Mouse (Mus musculus) embryo, embryonic 11.5 days (tissue): ENCODE measurements around the gene Btbd9.
A peak's percentile ranks its signal among the peaks of the same experiment; 100 is the strongest.

Source experiments
- DNase-seq: peaks from one replicate; pipeline ENCODE4 v3.0.0-alpha.2; 2012; ENCODE audit warnings: low read depth, low spot score

Btbd9 gene

DNA sequence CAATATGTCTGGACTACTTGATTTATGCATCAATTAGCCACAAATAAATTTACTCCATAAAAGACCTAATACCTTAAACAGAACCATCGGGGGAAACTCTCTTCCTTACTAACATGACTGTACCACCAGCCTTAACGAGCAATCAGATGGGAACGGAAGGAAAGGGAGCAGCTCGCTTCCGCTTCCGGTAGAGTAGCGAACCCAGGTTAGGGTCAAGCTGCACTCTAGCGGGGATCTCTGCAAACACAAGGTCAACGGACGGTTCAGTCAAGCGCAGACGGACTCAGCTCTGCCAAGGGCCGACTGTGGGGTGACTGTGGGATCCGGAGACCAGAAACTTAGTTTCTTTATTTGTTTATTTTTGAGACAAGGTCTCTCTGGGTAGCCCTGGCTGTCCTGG, 25.9 kb upstream of the Btbd9 start:
- no peak for DNase-seq

- no peak for DNase-seq
These were observed 22.0 kb upstream of the Btbd9 start for GRCm38 (mm10) chr17:30598300-30598699.

DNA sequence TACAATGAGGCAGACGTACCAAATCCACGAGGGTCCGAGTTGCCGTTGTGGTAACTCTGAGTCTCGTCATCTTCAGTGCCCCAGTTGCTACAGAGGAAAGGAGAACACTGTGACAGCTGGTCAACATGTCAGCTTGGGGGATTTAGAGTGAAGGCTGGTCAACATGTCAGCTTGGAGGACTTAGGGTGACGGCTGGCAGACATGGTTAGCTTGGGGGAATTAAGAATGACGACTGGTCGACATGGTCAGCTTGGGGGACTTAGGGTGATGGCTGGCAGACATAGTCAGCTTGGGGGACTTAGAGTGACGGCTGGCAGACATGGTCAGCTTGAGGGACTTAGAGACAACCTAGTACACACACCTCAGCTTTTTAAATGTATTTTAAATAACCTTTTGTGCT, 21.5 kb upstream of the Btbd9 start:
- DNase-seq: no peak

- DNase-seq: no peak
These were observed 18.6 kb upstream of the Btbd9 start for GRCm38 (mm10) chr17:30594846-30595245.

GRCm38 (mm10) chr17:30594407-30594806, 18.1 kb upstream of the Btbd9 start:
- no peak for DNase-seq

GRCm38 (mm10) chr17:30590417-30591198, 14.3 kb upstream of the Btbd9 start:
- peak; percentile 54 for DNase-seq

DNA sequence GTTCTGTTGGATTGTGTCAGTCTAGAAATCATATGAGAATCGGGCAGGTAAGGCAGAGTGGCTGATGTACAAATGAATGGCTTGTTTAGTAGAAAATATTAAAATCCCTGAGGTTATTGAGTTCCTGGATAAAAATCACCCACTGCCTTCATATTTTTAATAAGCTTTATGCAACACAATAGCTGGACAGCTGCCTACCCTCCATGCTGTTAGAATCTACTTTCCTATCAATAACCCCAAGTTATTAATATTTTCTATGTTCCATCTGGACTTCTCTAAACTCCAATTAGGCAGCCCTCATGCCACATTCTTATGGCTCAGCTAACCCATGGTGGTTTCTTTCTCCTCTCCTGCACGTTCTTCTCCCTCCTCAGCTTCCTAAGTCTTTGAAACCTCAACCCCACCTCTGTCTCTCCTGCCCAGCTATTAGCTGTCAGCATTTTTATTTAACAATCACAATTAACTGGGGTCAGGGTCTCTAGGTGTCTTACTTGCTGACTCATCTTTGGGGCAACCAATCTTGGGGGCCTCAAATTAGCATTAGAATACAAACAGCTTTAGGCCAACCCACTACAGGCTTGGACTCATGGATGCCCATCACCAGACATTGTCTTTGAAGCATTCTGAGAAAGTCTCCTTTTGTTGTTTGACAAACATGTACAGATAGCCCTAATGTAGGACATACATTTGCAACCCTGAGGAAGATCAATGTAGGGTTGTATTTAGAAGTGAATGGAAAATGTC, 7.1 kb upstream of the Btbd9 start:
- no peak for DNase-seq

GRCm38 (mm10) chr17:30582313-30582712, 6.0 kb upstream of the Btbd9 start:
- DNase-seq: no peak

- no peak for DNase-seq
These were observed 4.9 kb upstream of the Btbd9 start for GRCm38 (mm10) chr17:30581201-30581600.

- DNase-seq: no peak
These were observed 4.5 kb upstream of the Btbd9 start for GRCm38 (mm10) chr17:30580781-30581180.

GRCm38 (mm10) chr17:30576946-30577345, 658 bp upstream of the Btbd9 start:
- no peak for DNase-seq

DNA sequence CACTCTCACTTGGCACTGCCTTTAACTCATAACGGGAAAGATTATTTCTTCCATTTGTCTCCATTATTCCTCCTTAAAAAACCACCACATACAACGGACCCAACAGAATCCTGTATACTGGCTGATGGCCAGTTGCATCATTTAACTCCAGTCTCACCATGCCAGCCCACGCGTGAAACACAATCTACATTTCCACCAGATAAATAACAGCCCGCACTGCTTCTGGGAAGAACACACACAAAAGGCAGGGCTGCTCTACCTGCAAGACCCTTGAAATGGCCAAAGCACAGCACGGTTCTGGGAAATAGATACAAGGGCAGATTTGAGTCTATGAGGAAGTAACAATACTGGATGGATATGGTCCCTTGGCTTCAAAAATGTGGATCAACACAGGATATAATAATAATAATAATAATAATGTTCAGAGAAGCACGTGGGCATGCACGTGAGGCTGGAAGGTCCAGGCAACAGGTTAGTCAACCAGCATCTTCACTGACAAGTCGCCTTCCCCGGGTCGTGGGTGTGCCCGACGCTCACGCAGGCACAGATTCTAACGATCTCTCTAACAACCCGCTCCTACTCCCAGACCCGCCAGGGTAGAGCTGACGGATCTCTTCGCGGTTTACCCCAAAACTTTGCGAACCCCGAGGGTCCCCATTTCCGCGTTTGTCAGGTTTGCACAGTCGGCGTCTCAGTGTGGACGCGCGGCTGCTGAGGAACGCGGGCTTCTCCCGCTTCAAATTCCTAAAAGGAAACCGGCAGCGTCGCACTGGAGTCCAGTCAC, 975 bp downstream of the Btbd9 start:
- peak; percentile 41 for DNase-seq

DNA sequence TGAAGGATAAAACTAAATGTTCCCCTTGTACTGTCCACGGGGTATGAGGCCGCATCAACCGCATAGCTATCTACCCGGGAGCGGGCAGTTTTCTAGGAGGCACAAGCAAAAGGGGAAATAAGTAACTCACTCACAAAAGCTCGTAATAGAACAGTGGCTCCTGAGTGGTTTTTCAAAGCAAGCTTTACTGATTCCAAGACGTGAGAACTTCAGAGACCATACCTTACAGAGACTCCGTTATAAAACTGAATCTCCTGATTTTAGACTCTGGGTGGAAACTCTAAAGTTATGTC, 1.6 kb downstream of the Btbd9 start:
- no peak for DNase-seq

- DNase-seq: no peak
These were observed 2.1 kb downstream of the Btbd9 start for GRCm38 (mm10) chr17:30573990-30574782.

- no peak for DNase-seq
These were observed 5.3 kb downstream of the Btbd9 start for GRCm38 (mm10) chr17:30570971-30571370.

DNA sequence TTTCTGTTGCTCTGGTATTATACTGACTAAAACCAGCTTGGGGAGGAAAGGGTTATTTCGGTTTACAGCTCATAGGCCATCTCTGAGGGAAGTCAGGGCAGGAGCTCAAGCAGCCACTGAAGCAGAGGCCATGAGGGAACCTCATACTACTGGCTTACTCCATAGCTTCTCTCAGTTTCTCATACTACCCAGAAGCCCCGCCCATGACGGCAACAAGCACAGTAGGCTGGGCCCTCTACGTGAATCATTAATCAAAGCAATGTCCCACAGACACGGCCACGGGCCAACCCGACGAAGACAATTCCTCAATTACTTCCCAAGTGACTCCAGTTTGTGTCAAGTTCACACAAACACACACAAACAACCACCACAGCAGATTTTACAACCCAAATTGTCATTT, 6.1 kb downstream of the Btbd9 start:
- no peak for DNase-seq

GRCm38 (mm10) chr17:30568473-30568872, 7.8 kb downstream of the Btbd9 start:
- DNase-seq: no peak

- no peak for DNase-seq
These were observed 11.3 kb downstream of the Btbd9 start for GRCm38 (mm10) chr17:30564971-30565370.

- no peak for DNase-seq
These were observed 11.9 kb downstream of the Btbd9 start for GRCm38 (mm10) chr17:30564407-30564806.

DNA sequence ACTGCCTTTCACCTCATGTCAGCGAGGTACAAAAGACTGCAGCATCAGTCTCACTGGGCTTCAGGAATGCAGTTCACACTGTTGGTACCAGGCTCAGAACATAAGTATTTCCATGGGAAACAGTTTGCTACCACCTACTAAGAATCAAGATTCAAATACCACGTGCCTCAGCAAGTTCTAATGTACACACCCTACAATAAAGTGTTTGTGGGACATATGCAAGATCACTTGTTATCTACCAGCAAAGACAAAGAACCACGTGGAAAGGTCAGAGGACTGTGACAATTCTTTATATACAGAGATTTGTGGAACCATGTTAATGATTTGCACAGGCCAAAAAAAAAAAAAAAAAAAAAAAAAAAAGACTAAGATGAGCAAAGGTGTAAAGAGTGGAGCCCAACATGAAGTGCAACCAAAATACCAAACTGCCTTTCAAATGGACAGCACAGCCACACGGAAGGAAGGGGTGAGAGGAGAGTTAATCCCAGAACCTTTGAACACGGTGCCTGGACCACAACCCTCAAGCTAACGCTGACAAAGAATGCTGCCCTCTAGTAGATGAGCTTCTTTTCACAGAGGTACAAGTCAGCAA, 12.7 kb downstream of the Btbd9 start:
- no peak for DNase-seq

DNA sequence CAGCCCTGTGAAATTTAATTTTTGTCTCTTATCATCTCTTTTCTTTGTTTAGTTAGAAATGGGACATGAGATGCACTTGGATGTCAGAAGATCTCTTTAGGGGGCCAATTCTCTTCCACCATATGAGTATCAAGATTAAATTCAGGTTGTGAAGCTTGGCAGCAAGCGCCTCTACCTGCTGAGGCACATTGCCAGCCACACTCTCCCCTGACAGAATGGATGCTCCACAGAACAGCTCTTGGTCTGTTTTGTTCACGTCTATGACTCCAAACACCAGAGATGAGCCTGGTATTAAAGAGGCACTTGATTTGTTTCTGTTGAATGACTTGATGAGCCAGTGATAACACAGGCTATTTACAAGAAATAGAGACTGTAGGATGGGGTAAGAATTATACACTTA, 13.5 kb downstream of the Btbd9 start:
- no peak for DNase-seq
